Mouse (Mus musculus) liver, adult (tissue): ENCODE data around the gene Fbxo48.
A peak's percentile ranks its signal among the peaks of the same experiment; 100 is the strongest.

Source experiments
- GATA4 ChIP-seq: IDR thresholded peaks from 2 replicates; pipeline ENCODE4 v1.6.1; 2014; ENCODE audit warnings: mild to moderate bottlenecking, low read length; ENCODE audit not compliant: insufficient replicate concordance

Gene Fbxo48

DNA sequence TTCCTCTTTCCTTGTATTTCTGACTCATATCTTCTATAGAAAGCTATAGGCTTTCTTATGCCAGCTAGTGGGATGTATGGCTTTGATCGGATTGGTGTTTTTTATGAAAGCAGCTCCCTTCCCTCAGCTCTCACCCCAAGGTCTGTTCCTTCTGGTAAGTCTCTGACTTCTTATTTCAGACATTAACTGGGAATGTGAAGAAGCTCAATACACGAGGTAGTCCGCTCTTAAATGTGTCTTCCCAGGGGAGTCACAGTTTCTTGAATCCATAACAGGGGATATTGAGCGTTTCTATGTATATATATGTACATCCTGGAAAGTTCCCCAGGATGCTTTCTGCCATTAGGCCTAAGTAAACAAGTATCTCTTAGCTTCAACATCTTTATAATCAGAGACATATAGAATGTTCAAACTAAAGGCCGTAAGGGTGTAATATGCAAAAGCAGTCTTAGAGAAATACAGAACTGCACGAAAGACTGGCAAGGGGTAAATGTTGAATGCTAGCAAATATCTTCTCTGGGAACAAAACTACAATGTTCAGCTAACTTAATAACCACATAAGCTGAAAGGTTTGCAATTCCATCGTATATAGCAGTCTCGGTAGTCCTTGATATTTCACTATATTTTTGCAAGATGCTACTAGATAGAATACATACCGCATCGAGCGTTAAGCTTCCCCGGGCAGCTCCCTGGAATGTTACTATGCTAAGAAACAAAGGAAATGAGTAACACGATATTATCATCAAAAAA is 774 bp upstream of the Fbxo48 start:
- no peak for TF ChIP-seq GATA4

GRCm38 (mm10) chr11:16951761-16952010 is 511 bp downstream of the Fbxo48 start:
- TF ChIP-seq GATA4 = no peak

DNA sequence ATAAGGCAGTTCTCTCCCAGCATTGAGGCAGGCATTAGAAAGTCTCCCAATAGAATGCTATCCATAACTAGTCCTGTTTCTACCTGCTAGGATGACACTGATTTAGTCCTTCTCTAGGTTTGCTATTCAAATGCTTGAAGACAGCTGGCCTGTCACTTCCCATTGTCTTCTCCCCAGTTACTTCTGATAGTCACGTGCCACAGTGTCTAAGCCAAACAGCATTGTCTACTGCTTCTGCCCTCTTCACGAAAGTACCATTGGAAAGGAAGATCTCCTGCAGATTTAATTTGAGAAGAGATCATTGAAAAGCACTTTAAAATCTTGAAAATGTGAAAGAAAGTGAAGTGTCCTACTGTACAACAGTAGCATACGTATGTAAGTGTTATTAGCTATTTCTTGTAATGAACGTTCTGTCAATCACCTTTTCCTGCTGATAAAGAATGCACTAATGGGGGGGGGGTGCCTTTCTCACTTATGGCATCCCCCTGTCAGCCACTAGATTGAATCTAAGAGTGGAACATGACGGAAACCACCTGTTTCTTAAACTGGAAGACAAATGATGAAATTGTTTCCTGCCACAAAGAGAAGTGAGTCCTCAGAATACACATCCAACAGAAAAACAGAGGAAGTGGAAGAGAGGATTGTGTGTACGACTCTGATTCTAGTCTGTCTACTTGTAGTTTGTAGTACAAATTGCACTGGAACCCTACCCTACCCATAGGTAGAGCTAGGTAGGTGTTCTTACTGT is 5.1 kb downstream of the Fbxo48 start:
- TF ChIP-seq GATA4 = no peak

DNA sequence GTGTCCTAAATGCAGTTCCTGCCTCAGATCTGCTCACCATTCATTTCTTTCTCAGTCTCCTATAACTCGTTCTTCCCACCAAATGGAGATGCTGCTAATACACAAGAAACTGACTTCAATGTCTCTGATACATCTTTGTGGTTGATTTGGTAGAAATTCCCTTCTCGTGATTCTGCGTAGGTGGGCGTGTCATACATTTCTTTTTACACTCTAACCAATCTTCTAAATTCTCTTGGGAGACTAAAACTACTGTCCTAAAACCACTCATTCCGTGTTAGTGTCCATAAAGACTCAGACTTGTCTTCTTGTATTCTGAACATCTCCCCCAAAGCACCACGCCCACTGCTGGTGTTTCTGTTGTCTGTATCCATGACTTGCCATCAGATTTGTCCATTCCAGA is 5.9 kb downstream of the Fbxo48 start:
- no peak for TF ChIP-seq GATA4

- TF ChIP-seq GATA4 = no peak
Measured at GRCm38 (mm10) chr11:16958520-16958919, 7.3 kb downstream of the Fbxo48 start.

DNA sequence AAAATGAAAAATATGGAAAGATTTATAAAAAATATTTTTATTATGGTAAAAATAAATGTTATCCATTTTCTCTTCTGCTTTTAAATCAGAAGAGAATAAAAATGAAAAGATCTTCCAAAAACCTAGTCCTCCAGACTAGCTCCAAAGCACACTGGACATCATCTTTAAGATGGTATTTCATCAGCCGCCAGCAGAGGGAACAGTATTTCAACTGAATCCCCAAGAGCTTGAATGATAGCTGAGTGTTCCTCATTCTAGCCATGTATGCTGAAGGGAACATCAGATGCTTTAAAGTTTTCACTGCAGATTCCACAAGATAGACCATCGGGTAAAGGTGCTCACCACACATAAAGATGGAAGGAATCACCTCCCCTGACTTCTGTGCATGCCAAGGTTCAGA is 16.6 kb downstream of the Fbxo48 start:
- no peak for TF ChIP-seq GATA4

DNA sequence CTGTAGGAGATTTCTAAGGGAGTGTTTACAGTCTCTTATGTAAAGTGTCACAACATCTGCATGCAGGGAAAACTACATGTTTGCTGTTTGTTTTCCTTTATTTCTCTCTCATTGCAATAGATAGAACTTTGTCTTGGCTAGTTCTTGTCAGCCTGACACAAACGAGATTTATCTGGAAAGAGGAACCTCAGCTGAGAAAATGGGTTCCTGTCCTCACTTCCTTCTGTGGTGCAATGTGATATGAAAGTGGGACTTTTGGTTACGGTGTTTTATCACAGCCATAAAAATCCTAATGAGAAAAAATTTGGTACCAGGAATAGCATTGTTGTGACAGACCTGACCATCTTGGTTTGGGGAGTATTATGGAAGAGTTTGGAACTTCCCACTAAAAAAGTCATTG is 18.5 kb downstream of the Fbxo48 start:
- no peak for TF ChIP-seq GATA4

GRCm38 (mm10) chr11:16972027-16972426 is 20.9 kb downstream of the Fbxo48 start:
- no peak for TF ChIP-seq GATA4

DNA sequence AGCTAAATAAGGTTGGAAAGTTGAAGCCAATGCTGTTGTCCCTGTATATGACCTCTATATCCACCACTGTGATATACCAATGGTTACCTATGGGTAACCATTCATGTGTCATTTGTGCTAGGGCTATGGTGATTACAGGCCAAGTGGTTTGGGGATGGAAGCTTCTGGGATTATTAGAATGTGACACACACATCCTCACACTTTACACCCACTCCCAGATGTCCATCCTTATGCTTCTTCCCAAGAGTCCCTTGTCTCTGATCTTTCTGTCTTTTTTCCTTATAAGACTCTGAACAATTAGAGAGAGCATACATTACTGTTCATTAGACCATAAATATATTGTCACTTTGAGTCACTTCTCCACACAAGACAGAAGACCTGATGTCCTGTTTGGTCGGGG is 21.9 kb downstream of the Fbxo48 start:
- TF ChIP-seq GATA4 = no peak

DNA sequence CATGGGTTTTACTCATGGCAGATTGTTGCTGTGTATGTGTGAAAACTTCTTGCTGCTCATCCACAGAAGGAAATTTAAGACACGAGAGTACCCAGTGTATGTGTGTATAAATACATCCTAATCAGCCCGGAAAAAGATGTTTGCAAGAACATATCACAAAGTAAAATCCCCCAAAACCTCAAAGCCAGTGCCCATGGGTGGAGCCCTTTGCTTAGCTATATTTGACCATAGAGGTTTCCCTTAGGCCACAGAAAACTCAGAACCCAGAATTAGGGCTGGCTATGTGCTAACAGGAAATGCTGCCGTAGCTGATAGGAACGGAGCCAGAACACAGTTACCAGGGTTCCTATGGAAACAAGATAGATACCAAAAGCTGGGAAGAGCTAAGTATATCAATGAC is 25.8 kb downstream of the Fbxo48 start:
- peak; percentile 97 for TF ChIP-seq GATA4

- no peak for TF ChIP-seq GATA4
Measured at GRCm38 (mm10) chr11:16977611-16978010, 26.4 kb downstream of the Fbxo48 start.

DNA sequence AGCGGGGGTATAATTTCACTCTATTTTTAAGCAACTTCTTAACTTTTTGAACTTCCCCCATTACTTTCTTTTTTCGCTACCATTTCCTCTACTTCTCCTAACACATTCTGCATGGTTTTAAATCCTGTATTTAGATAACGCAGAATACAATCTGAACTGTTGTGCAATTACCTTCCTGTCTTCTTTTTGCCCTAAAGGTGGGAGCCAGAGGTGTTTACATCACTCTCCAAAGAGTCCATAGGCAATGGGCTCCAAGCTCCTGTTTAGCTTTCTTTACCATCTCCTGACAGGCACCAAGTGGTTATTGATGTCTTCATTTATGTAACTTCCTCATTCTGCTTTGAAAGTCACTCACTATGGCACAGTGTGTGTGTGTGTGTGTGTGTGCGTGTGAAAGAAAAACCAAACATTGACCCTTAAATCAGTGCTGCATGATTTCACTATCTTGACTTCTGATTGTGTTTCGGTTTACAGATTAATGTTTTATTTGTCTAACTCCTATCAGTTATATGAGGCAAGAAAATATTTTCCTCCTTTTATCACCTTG is 27.1 kb downstream of the Fbxo48 start:
- no peak for TF ChIP-seq GATA4

DNA sequence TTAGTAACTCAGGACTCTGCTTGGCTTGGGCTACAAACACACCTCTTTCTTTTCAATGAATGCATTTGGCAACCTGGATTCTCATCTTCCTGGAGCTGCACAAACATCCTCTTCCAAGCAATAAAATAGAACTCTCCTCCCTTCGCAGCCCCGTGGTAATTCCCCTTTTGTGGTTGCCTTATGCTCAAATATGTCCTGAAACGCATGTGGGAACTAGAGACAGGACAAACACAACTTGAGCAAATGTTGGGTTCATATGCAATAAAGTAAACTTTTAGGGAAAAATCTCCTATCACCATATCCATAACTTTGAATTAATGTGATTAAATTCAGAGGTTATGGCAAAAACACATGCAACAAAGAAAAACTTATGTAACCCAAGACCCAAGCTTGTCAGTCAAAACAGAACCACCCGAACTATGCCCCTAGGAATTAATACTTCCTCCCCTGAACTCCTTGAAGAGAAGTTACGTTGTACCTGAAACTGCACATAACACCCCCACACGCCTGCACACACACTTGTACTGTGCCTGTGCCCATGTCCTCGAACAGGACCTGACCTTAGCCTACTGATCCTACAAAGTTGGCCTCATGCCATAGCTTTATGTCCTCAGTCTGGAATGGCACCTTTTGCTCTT is 35.5 kb downstream of the Fbxo48 start:
- TF ChIP-seq GATA4 = no peak

GRCm38 (mm10) chr11:16987745-16988328 is 36.7 kb downstream of the Fbxo48 start:
- TF ChIP-seq GATA4 = no peak

DNA sequence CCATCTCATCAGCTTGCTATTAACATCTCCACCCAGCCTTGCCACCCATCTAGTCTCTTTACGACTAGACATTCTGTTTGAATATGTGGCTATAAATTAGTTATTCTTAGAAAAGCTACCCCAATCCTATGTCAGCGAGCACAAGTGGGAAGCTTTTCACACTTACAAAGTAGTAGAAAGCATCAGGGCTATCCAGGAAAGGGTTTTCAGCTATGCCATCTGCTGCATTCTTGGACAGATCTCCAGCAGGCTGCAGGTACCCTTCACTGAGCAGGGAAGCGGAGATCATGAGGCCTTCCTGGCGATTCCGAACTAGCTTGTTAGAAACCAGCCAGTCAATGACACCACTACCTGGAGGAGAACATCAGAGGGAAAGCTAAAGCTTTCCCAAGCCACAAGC is 38.7 kb downstream of the Fbxo48 start:
- TF ChIP-seq GATA4 = no peak

DNA sequence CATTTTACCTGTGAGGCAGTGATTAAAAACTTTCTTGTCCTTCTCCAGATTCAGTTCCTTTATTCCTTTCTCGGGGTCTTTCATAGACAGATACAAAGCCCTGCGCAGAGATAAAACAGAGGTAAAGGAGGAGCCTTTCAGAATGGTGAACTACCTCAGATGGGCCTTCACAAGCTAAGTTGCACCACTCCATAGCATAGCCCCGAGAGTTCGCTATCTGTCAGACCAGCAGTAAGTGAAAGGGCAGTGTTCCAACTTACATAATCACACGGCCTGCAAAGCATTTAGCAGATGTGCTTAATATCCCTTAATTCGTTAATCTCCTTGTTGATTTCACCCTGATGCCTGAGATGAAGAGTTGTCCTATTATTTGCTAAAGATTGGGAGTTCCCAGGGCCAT is 41.7 kb downstream of the Fbxo48 start:
- TF ChIP-seq GATA4 = no peak
